Mouse (Mus musculus): ENCODE results near the gene Kcnma1. TPM values are rescaled to one million over a fixed set of nuclear protein-coding genes. Genes with fewer than 3 reads are reported as not detected.

Kcnma1 gene
- polyA plus RNA-seq, 2 experiments = 5.4 to 8.5 TPM

- ATAC-seq (ENCODE audit: low FRiP score, low read depth) = no peak
Measured at GRCm38 (mm10) chr14:23465135-23465534, 549.2 kb downstream of the Kcnma1 start.

GRCm38 (mm10) chr14:23458560-23458959, 555.7 kb downstream of the Kcnma1 start:
- H3K9ac ChIP-seq (ENCODE audit: low read depth, low read length, severe bottlenecking) = no peak overlapping the region
- no peaks in the 10 kb centered on the region for H3K9me3 ChIP-seq (ENCODE audit: control insufficient read depth, low read length)
- WGBS = 45% methylated on average over 4 of the region's 4 CpGs
- H3K4me1 ChIP-seq (ENCODE audit: control insufficient read depth, insufficient read depth, low read length) = 0 out of 2 replicates have a peak, but pooled peaks cover 4% of the 10 kb centered on the region
- DNase-seq (ENCODE audit: low spot score) (no peak), ATAC-seq (ENCODE audit: low FRiP score, low read depth) (no peak)
- no peak for TF ChIP-seq POLR2A (IDR thresholded peaks at IDR 0.05; ENCODE audit: borderline replicate concordance, extremely low read depth, insufficient read depth, insufficient read length)
- H3K4me3 ChIP-seq (replicated peaks; ENCODE audit: low read length) = no peak overlapping the region
- no peak overlapping the region for H3K27ac ChIP-seq (replicated peaks; ENCODE audit: low read depth, low read length)
- no peak overlapping the region for H3K4me2 ChIP-seq (replicated peaks; ENCODE audit: low read depth, low read length, severe bottlenecking)
- H3K27me3 ChIP-seq (ENCODE audit: control insufficient read depth, insufficient read depth, low read length) = no peaks in the 10 kb centered on the region
- no peaks in the 10 kb centered on the region for H3K36me3 ChIP-seq (ENCODE audit: control insufficient read depth, insufficient read depth, low read length)

More at GRCm38 (mm10) chr14:23465135-23465534, 549.2 kb downstream of the Kcnma1 start:
- no peaks in the 10 kb centered on the region for H3K4me1 ChIP-seq (ENCODE audit: control insufficient read depth, insufficient read depth, low read length)
- no peaks in the 10 kb centered on the region for H3K36me3 ChIP-seq (ENCODE audit: control insufficient read depth, insufficient read depth, low read length)
- no peaks in the 10 kb centered on the region for H3K9me3 ChIP-seq (ENCODE audit: control insufficient read depth, low read length)
- H3K27me3 ChIP-seq (ENCODE audit: control insufficient read depth, insufficient read depth, low read length) = no peaks in the 10 kb centered on the region
- no peak overlapping the region for H3K9ac ChIP-seq (ENCODE audit: low read depth, low read length, severe bottlenecking)
- H3K4me2 ChIP-seq (replicated peaks; ENCODE audit: low read depth, low read length, severe bottlenecking) = no peak overlapping the region
- 53% methylated on average over 2 of the region's 2 CpGs for WGBS
- H3K27ac ChIP-seq (replicated peaks; ENCODE audit: low read depth, low read length) = no peak overlapping the region
- no peak for DNase-seq (ENCODE audit: low spot score)
- H3K4me3 ChIP-seq (replicated peaks; ENCODE audit: low read length) = no peak overlapping the region
- TF ChIP-seq POLR2A (IDR thresholded peaks at IDR 0.05; ENCODE audit: borderline replicate concordance, extremely low read depth, insufficient read depth, insufficient read length) = no peak

- Histone ChIP-seq H3K9me3 (ENCODE audit: control insufficient read depth, low read length) (no peaks in the 10 kb centered on the region), H3K36me3 (ENCODE audit: control insufficient read depth, insufficient read depth, low read length) (no peaks in the 10 kb centered on the region), H3K4me3 (replicated peaks; ENCODE audit: low read length) (no peak overlapping the region), H3K27ac (replicated peaks; ENCODE audit: low read depth, low read length) (no peak overlapping the region), H3K4me1 (ENCODE audit: control insufficient read depth, insufficient read depth, low read length) (peaks cover 13% of the 10 kb centered on the region; the same call in 1 of the 2 replicates), H3K4me2 (replicated peaks; ENCODE audit: low read depth, low read length, severe bottlenecking) (no peak overlapping the region), H3K9ac (ENCODE audit: low read depth, low read length, severe bottlenecking) (no peak overlapping the region), H3K27me3 (ENCODE audit: control insufficient read depth, insufficient read depth, low read length) (no peaks in the 10 kb centered on the region)
- 25% methylated on average over 6 of the region's 6 CpGs for WGBS
- ATAC-seq (ENCODE audit: low FRiP score, low read depth) (no peak), DNase-seq (ENCODE audit: low spot score) (no peak)
- TF ChIP-seq POLR2A (IDR thresholded peaks at IDR 0.05; ENCODE audit: borderline replicate concordance, extremely low read depth, insufficient read depth, insufficient read length) = no peak
Measured at GRCm38 (mm10) chr14:23451681-23452080, 562.6 kb downstream of the Kcnma1 start.

- no peaks in the 10 kb centered on the region for H3K36me3 ChIP-seq (ENCODE audit: control insufficient read depth, insufficient read depth, low read length)
- no peaks in the 10 kb centered on the region for H3K27me3 ChIP-seq (ENCODE audit: control insufficient read depth, insufficient read depth, low read length)
- no peak overlapping the region for H3K4me2 ChIP-seq (replicated peaks; ENCODE audit: low read depth, low read length, severe bottlenecking)
- H3K9ac ChIP-seq (ENCODE audit: low read depth, low read length, severe bottlenecking) = no peak overlapping the region
- TF ChIP-seq POLR2A (IDR thresholded peaks at IDR 0.05; ENCODE audit: borderline replicate concordance, extremely low read depth, insufficient read depth, insufficient read length) = no peak
- WGBS = 64% methylated on average over 3 of the region's 3 CpGs
- no peak overlapping the region for H3K27ac ChIP-seq (replicated peaks; ENCODE audit: low read depth, low read length)
- ATAC-seq (ENCODE audit: low FRiP score, low read depth) (no peak), DNase-seq (ENCODE audit: low spot score) (no peak)
- H3K9me3 ChIP-seq (ENCODE audit: control insufficient read depth, low read length) = no peaks in the 10 kb centered on the region
- H3K4me3 ChIP-seq (replicated peaks; ENCODE audit: low read length) = no peak overlapping the region
- peaks cover 16% of the 10 kb centered on the region; the same call in 1 of the 2 replicates for H3K4me1 ChIP-seq (ENCODE audit: control insufficient read depth, insufficient read depth, low read length)
Measured at GRCm38 (mm10) chr14:23437467-23437866, 576.8 kb downstream of the Kcnma1 start.

- H3K4me1 ChIP-seq (ENCODE audit: control insufficient read depth, insufficient read depth, low read length) = peaks cover 16% of the 10 kb centered on the region; the same call in 1 of the 2 replicates
- DNase-seq (ENCODE audit: low spot score) (peak; percentile 52), ATAC-seq (ENCODE audit: low FRiP score, low read depth) (no peak)
- no peak overlapping the region for H3K9ac ChIP-seq (ENCODE audit: low read depth, low read length, severe bottlenecking)
- no peak for TF ChIP-seq POLR2A (IDR thresholded peaks at IDR 0.05; ENCODE audit: borderline replicate concordance, extremely low read depth, insufficient read depth, insufficient read length)
- no peaks in the 10 kb centered on the region for H3K27me3 ChIP-seq (ENCODE audit: control insufficient read depth, insufficient read depth, low read length)
- H3K4me3 ChIP-seq (replicated peaks; ENCODE audit: low read length) = no peak overlapping the region
- H3K4me2 ChIP-seq (replicated peaks; ENCODE audit: low read depth, low read length, severe bottlenecking) = no peak overlapping the region
- H3K36me3 ChIP-seq (ENCODE audit: control insufficient read depth, insufficient read depth, low read length) = no peaks in the 10 kb centered on the region
- H3K27ac ChIP-seq (replicated peaks; ENCODE audit: low read depth, low read length) = no peak overlapping the region
- WGBS = 20% methylated on average over 8 of the region's 8 CpGs
- H3K9me3 ChIP-seq (ENCODE audit: control insufficient read depth, low read length) = no peaks in the 10 kb centered on the region
Measured at GRCm38 (mm10) chr14:23435861-23436260, 578.4 kb downstream of the Kcnma1 start.

GRCm38 (mm10) chr14:23430006-23430405, 584.3 kb downstream of the Kcnma1 start:
- Histone ChIP-seq H3K4me1 (ENCODE audit: control insufficient read depth, insufficient read depth, low read length) (peaks cover 6% of the 10 kb centered on the region; the same call in 1 of the 2 replicates), H3K9ac (ENCODE audit: low read depth, low read length, severe bottlenecking) (no peak overlapping the region), H3K27me3 (ENCODE audit: control insufficient read depth, insufficient read depth, low read length) (no peaks in the 10 kb centered on the region), H3K27ac (replicated peaks; ENCODE audit: low read depth, low read length) (no peak overlapping the region), H3K36me3 (ENCODE audit: control insufficient read depth, insufficient read depth, low read length) (no peaks in the 10 kb centered on the region), H3K4me3 (replicated peaks; ENCODE audit: low read length) (no peak overlapping the region), H3K9me3 (ENCODE audit: control insufficient read depth, low read length) (no peaks in the 10 kb centered on the region), H3K4me2 (replicated peaks; ENCODE audit: low read depth, low read length, severe bottlenecking) (no peak overlapping the region)
- ATAC-seq (ENCODE audit: low FRiP score, low read depth) (no peak), DNase-seq (ENCODE audit: low spot score) (no peak)
- no peak for TF ChIP-seq POLR2A (IDR thresholded peaks at IDR 0.05; ENCODE audit: borderline replicate concordance, extremely low read depth, insufficient read depth, insufficient read length)
- WGBS = 56% methylated on average over 2 of the region's 2 CpGs

All from limb, embryonic 14.5 days (tissue).